Mouse (Mus musculus) layer of hippocampus, adult 18-20 months (tissue): ENCODE data around the gene Col28a1. TPM values are rescaled to one million over a fixed set of nuclear protein-coding genes. Genes with fewer than 3 reads are reported as not detected.
"Not testable (repeated sequence)": the region's sequence is repeated elsewhere in the genome, so short reads cannot be mapped to it uniquely, and the experiment has no call there.

Source experiments
- DNase-seq, 2 experiments: peaks; one replicate each; pipeline ENCODE4 v3.0.0; 2022; ENCODE audit warnings: low spot score in 2 of 2
- total RNA-seq, 2 experiments: library from RNA; stranded (reverse); gene quantifications; 2 replicates each; pipeline ENCODE4 v1.2.3; 2021

Gene Col28a1
- total RNA-seq, 2 experiments from 2014 or later: 0.32 to 0.38 TPM

DNA sequence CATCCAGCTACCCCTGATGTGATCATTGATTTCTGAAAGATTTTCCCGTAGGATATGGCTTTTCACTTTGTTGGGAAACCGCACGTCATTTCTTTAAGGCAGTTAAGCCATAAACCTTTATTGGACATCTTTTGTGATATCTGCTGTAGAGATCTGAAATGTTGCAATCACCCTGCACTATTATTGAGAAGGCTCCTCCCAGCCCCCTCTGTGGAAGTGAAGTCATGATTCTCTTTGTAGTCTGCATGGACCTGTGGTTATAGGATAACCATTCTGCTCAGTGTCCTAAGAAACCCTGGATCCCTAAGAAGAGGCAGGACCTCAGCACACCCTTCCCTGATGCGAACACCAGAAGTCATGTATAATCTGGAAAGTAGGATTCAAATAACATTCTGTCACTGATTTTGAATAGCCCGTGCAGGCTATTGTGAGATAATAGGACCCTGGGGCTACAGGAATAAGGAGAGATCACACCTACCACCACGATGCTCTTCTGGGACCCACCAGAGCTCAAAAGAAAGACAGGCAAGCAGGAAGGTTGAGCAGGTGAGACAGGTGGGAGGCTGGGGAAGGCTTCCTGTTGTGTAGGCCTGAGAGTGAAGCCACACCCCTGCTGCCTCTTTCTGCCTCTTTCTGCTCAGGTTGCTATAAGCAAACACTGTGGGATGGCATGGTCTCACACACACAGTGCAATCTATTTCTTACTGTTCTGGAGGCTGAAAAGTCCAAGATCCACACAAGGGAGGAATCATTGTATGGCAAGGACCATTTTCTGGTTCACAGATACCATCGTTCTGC is 166.9 kb downstream of the Col28a1 start:
- DNase-seq: no peak

DNA sequence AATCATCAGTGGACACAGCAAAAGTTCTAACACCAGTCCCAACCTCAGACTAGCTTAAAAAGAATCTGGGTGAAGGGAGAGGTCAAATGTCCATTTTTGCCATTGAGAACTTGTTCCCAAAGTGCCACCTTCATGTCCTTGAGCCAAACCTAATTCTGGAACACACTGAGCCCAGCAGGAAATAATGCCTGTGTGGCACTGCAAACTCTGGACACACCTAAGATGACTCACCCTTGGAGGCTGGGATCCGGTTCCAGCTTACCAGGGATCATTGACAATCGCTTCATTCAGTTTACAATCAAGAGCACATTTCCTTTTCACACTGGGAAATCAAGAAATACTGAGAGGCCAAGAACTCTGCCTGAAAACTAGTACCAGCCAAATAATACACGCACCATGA is 168.9 kb downstream of the Col28a1 start:
- no peak for DNase-seq

DNA sequence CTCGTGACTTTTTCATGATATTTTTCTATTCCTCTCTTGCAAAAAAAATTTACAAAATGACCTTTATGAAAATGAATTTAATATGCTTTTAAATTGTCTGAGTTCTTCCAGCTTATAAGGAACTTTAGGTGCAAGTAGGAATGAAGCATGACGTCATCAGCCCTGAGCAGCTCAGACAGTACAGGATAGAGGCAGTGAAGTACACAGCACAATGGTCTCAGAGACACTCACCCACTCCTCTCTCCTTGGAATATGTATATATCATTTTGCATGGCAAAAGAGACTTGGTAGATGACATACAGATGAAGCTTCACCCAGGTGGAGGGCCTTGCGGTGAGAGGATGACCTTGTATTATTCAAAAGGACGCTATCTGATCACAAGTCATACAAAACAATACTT is 197.7 kb downstream of the Col28a1 start:
- DNase-seq: no peak

DNA sequence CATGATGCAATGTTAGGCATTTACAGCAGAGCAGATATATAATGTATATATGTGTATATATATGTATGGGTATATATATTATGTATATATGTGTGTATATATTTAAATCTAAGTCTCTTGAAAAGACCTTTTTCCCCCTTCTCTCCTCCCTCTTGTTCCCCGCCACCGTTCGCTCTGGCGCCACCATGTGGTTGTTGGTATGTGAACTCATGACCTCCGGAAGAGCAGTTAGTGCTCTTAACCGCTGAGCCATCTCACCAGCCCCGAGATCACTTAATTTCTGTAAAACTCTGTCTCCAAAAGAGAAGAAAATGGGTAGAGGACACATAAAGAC is 208.8 kb downstream of the Col28a1 start:
- no peak for DNase-seq

GRCm38 (mm10) chr6:7982958-7983645 is 209.3 kb downstream of the Col28a1 start:
- DNase-seq: not testable (repeated sequence)

GRCm38 (mm10) chr6:7971020-7971760 is 221.2 kb downstream of the Col28a1 start:
- no peak for DNase-seq

DNA sequence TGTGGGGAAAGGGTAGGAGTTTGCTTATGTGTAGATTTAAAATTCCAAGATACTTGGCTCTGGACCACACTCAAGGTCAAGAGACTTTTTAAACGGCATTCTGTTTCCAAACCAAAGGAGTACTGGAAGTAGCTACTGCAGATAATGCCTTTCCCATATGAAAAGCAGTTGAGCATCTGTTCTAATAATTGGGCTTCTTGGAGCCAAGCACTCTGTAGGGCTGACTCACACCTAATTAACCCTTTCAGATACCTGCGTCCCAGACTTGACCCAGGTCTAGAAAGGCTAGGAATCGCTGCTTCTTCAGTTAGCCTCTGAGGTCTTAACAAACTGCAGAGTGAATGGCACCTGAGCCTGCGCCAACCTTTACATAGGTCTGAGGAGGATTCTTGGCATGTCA is 223.0 kb downstream of the Col28a1 start:
- DNase-seq: no peak

DNA sequence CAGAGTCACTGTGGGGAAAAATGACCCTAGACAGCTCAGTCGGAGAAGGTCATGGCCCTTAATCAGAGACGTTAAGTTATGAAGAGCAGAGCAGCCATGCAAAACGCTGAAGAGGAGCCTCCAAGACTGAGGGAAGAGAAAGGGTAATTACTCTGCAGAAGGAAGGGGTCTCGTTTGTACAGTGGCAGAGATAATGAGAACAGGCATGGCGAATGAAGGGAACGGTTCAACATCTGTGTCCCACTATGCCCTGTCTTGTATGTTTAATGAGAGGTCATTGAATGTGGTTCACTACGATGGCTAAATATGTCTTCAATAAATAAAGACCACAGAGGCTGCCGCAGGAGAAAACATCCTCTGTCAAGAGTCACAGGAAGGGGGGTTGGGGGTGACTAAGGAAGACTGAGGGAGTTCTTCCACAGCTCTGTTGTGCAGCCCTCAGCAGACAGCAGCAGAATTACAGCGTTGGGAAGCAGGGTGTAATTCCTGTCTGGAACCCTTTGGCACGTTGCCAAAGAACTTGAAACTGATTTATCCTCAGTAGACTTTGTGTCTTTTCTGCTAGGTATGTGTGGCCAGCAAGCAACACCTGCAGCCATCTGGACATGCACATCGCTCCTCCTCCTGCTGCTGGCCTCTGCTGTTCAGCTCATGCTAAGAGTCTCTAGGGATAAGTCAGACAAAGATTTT is 226.4 kb downstream of the Col28a1 start:
- DNase-seq: no peak

DNA sequence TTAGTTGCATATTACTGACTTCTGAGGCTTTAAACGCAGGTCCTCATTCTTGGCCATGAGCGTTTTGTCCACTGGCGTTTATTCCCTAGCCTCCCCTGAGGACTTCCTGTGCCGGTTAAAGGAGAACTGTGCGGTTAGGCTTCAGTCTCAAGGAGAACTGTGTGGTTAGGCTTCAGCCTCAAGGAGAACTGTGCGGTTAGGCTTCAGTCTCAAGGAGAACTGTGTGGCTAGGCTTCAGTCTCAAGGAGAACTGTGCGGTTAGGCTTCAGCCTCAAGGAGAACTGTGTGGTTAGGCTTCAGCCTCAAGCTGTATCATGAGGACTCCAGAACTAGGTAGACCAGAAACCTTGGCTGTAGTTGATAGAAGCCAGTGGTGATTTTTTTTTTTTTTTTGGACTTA is 229.7 kb downstream of the Col28a1 start:
- no peak for DNase-seq

- DNase-seq: no peak
Observed at GRCm38 (mm10) chr6:7952208-7952607, 240.2 kb downstream of the Col28a1 start.

DNA sequence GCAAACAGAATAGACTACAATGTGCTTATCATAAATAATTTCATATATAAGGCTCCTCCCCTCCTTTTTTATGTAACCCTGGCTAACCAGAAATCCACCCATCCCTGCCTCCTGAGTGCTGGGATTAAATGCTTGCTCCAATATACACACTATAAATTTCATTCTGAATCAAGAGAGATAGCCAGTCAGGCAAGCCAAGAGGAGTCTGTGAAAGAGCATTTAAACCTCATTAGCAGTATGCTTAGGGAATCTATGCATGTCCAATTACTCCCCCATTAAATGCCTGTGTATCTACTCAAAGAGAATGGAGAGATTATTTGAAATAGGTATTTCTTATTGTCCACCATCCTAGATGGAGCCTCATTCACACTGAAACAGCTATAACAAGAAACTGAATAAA is 240.6 kb downstream of the Col28a1 start:
- no peak for DNase-seq

Other genes with a start within 250 kb of the Col28a1 start
- 10 to 100 TPM; 22.6 to 23.3 TPM for gene Mios, start 16.6 kb upstream of the Col28a1 start, total RNA-seq
- 10 to 100 TPM; 13.1 to 14.3 TPM for gene Rpa3, start 66.6 kb upstream of the Col28a1 start, total RNA-seq
- 10 to 100 TPM; 32.3 to 34.7 TPM for gene Umad1, start 66.7 kb upstream of the Col28a1 start, total RNA-seq
- 1 to 10 TPM; 3.4 to 5.7 TPM for gene Gm45062, start 66.8 kb upstream of the Col28a1 start, total RNA-seq